Mouse (Mus musculus) limb, embryonic 11.5 days (tissue): ENCODE data around the gene Olfr560. TPM values are rescaled to one million over a fixed set of nuclear protein-coding genes. Genes with fewer than 3 reads are reported as not detected.

Experiments used
- ATAC-seq: fragments of 200-750 bp; cut with Nextera tagmentation; 2 replicates; pipeline ENCODE4 v1.8.0; 2017; ENCODE audit warnings: low read depth; ENCODE audit not compliant: insufficient number of reproducible peaks, low FRiP score, low TSS enrichment
- DNase-seq: peaks from one replicate; pipeline ENCODE4 v3.0.0-alpha.2; 2015; ENCODE audit warnings: low spot score
- H3K27ac ChIP-seq: fragments of 300-500 bp; sonication (generic); replicated peaks from 2 replicates; pipeline ENCODE4 v1.5.1; 2014; ENCODE audit warnings: low read depth, mild to moderate bottlenecking, low read length
- H3K27me3 ChIP-seq: fragments of 300-500 bp; sonication (generic); 2 replicates; pipeline ENCODE4 v1.6.1; 2014; ENCODE audit warnings: mild to moderate bottlenecking, low read length, mixed read lengths; ENCODE audit not compliant: control insufficient read depth, insufficient read depth
- H3K36me3 ChIP-seq: fragments of 300-500 bp; sonication (generic); 2 replicates; pipeline ENCODE4 v1.6.1; 2014; ENCODE audit warnings: mild to moderate bottlenecking, low read length, moderate library complexity, mixed read lengths; ENCODE audit not compliant: control insufficient read depth, insufficient read depth
- H3K4me1 ChIP-seq: fragments of 300-500 bp; sonication (generic); 2 replicates; pipeline ENCODE4 v1.6.1; 2014; ENCODE audit warnings: low read length, mixed read lengths; ENCODE audit not compliant: control insufficient read depth, insufficient read depth
- H3K4me2 ChIP-seq: fragments of 300-500 bp; sonication (generic); 2 replicates; pipeline ENCODE4 v1.6.1; 2014; ENCODE audit warnings: low read depth, mild to moderate bottlenecking, moderate library complexity; ENCODE audit not compliant: severe bottlenecking
- H3K4me3 ChIP-seq: fragments of 300-500 bp; sonication (generic); 2 replicates; pipeline ENCODE4 v1.5.1; 2014; ENCODE audit warnings: low read depth, low read length
- H3K9ac ChIP-seq: fragments of 300-500 bp; sonication (generic); 2 replicates; pipeline ENCODE4 v1.6.1; 2014; ENCODE audit warnings: mild to moderate bottlenecking, low read length
- H3K9me3 ChIP-seq: fragments of 300-500 bp; sonication (generic); 2 replicates; pipeline ENCODE4 v1.6.1; 2016; ENCODE audit warnings: low read length; ENCODE audit not compliant: control insufficient read depth
- WGBS: fragments of 180-500 bp; shearing (Covaris S2); extraction: QIAGEN DNeasy Blood & Tissue Kit; methylation state at CpG from one replicate; pipeline ENCODE4 v1.1.7; 2014; 5-methylcytosine and 5-hydroxymethylcytosine counted together
- polyA plus RNA-seq: library from polyadenylated mRNA; unstranded; fragments of >200 nt; fragmentation: Nextera tagmentation; extraction: Ambion mirVana; gene quantifications from 2 replicates; pipeline ENCODE4 v1.2.1, GENCODE M21; 2014

Olfr560 gene
- not detected in 2 replicates for polyA plus RNA-seq

DNA sequence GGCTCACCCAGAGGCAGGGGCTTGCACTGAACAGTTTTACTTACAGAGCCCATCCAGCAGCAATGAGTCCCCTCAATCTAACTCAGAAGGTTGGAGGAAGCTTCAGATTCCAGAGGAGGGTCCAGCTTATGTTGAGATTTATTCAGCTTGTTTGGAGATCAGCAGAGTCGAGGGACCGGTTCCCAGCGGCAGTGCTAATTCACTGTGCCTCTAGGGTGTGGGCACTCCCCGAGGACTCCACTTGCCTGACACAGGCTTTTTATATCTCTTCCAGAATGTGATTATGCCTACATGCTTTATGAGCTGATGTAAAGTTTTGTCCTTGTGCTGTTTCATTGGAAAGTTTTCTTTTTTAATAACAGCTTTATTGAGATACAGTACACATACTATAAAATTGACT, at the start of gene Olfr560, which contains the start of gene Olfr78:
Gene Olfr560 (minus strand): TSS at position 101 of the 400 bp plus-strand sequence.
Gene Olfr78 (minus strand): TSS at position 206 of the 400 bp plus-strand sequence.
- Histone ChIP-seq H3K4me1 (no peaks in the 10 kb centered on the region), H3K36me3 (no peaks in the 10 kb centered on the region), H3K9ac (no peak within 1 kb of the TSS), H3K4me2 (no peak within 1 kb of the TSS), H3K4me3 (no peak within 1 kb of the TSS), H3K27ac (no peak within 1 kb of the TSS), H3K27me3 (no peaks in the 10 kb centered on the region), H3K9me3 (no peaks in the 10 kb centered on the region)
- DNase-seq, result no peak
- WGBS, result 77% methylated on average over 4 of the region's 4 CpGs
- no peak for ATAC-seq

- no peak for ATAC-seq
- H3K4me2 ChIP-seq, result no peak within 1 kb of the TSS
Measured at GRCm38 (mm10) chr7:102803180-102803579, 44.0 kb upstream of the Olfr560 start, which contains the start of gene Olfr564. Olfr564 (plus strand) TSS chr7:102803480.

GRCm38 (mm10) chr7:102770921-102771320, 11.8 kb upstream of the Olfr560 start, which contains the start of gene Olfr561:
Olfr561 (plus strand) TSS chr7:102771221.
- Histone ChIP-seq H3K36me3 (no peaks in the 10 kb centered on the region), H3K4me2 (no peak within 1 kb of the TSS), H3K27me3 (no peaks in the 10 kb centered on the region), H3K9ac (no peak within 1 kb of the TSS), H3K4me3 (no peak within 1 kb of the TSS), H3K27ac (no peak within 1 kb of the TSS), H3K9me3 (no peaks in the 10 kb centered on the region), H3K4me1 (no peaks in the 10 kb centered on the region)
- whole genome bisulfite sequencing, result 80% methylated on average over 2 of the region's 2 CpGs
- DNase-seq, result no peak
- ATAC-seq, result no peak

More at GRCm38 (mm10) chr7:102803180-102803579, 44.0 kb upstream of the Olfr560 start, which contains the start of gene Olfr564:
- Histone ChIP-seq H3K4me1 (no peaks in the 10 kb centered on the region), H3K4me3 (no peak within 1 kb of the TSS), H3K36me3 (no peaks in the 10 kb centered on the region), H3K9ac (no peak within 1 kb of the TSS), H3K27me3 (no peaks in the 10 kb centered on the region), H3K9me3 (no peaks in the 10 kb centered on the region), H3K27ac (no peak within 1 kb of the TSS)
- DNase-seq, result no peak

- Histone ChIP-seq H3K36me3 (no peaks in the 10 kb centered on the region), H3K4me1 (no peaks in the 10 kb centered on the region), H3K4me2 (no peak overlapping the region), H3K27me3 (no peaks in the 10 kb centered on the region), H3K4me3 (no peak overlapping the region), H3K27ac (no peak overlapping the region), H3K9ac (no peak overlapping the region), H3K9me3 (no peaks in the 10 kb centered on the region)
- no peak for ATAC-seq
- WGBS, result 11% methylated on average over 1 of the region's 1 CpGs
- no peak for DNase-seq
Measured at GRCm38 (mm10) chr7:102752086-102752485, 7.1 kb downstream of the Olfr560 start.

DNA sequence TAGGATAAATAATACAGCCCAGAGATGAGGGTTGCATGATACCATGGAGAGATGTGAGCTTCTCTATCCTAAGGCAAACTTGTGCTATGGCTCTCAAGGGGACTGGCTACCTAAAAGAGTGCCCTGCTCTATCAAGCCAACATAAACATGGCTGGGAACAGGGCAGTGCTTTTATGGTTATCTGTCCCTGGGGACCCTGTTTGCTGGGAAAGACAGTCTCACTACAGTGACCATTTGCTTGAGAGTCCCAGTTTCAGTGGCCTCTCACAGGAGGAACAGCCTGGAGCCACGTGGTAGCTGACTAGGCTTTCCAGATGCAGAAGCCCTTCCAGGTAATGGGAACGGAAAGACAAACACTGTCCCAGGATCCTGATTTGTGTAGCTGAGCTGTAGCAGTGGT, 21.5 kb downstream of the Olfr560 start:
- Histone ChIP-seq H3K4me1 (no peaks in the 10 kb centered on the region), H3K9ac (no peak overlapping the region), H3K27ac (no peak overlapping the region), H3K9me3 (no peaks in the 10 kb centered on the region), H3K36me3 (no peaks in the 10 kb centered on the region), H3K4me2 (no peak overlapping the region), H3K4me3 (no peak overlapping the region), H3K27me3 (no peaks in the 10 kb centered on the region)
- ATAC-seq (no peak), DNase-seq (no peak)
- WGBS, result 52% methylated on average over 2 of the region's 2 CpGs

GRCm38 (mm10) chr7:102733793-102734192, 25.4 kb downstream of the Olfr560 start:
- Histone ChIP-seq H3K9ac (no peak overlapping the region), H3K9me3 (no peaks in the 10 kb centered on the region), H3K4me1 (no peaks in the 10 kb centered on the region), H3K4me2 (no peak overlapping the region), H3K4me3 (no peak overlapping the region), H3K27me3 (no peaks in the 10 kb centered on the region), H3K36me3 (no peaks in the 10 kb centered on the region), H3K27ac (no peak overlapping the region)
- 53% methylated on average over 1 of the region's 1 CpGs for WGBS
- ATAC-seq (no peak), DNase-seq (no peak)

- DNase-seq, result no peak
- Histone ChIP-seq H3K9me3 (no peaks in the 10 kb centered on the region), H3K36me3 (no peaks in the 10 kb centered on the region), H3K9ac (no peak within 1 kb of the TSS), H3K4me2 (no peak within 1 kb of the TSS), H3K4me1 (no peaks in the 10 kb centered on the region), H3K27me3 (no peaks in the 10 kb centered on the region), H3K4me3 (no peak within 1 kb of the TSS), H3K27ac (no peak within 1 kb of the TSS)
- no peak for ATAC-seq
Measured at GRCm38 (mm10) chr7:102727391-102727790, 31.8 kb downstream of the Olfr560 start, which contains the start of gene Olfr559. Olfr559 (minus strand) TSS chr7:102727491.

DNA sequence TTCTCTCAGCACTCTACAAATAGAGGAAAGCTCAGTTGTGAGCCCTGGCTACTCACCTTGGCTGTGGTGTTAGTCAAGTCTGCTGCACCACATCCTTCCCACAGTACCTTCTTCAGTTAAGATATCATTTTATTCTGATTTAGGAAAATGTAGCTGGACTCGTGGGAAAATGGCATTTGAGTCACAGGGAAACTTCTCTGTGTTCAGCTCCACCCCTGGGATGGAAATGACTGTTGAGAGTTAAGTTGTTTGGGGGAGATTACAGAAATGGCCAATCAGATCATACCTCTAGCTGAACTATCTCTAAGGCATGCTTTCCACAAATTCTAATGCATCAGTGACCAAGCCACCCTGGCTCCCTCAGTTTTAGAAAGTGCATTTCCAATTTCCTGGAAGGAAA, 40.2 kb downstream of the Olfr560 start, which contains the start of gene Olfr33:
Gene Olfr33 (minus strand): TSS at position 101 of the 400 bp plus-strand sequence.
- Histone ChIP-seq H3K4me3 (no peak within 1 kb of the TSS), H3K9ac (no peak within 1 kb of the TSS), H3K27ac (no peak within 1 kb of the TSS), H3K36me3 (no peaks in the 10 kb centered on the region), H3K9me3 (no peaks in the 10 kb centered on the region), H3K4me1 (no peaks in the 10 kb centered on the region), H3K27me3 (no peaks in the 10 kb centered on the region), H3K4me2 (no peak within 1 kb of the TSS)
- WGBS, result 49% methylated on average over 1 of the region's 1 CpGs
- no peak for DNase-seq
- ATAC-seq, result no peak

DNA sequence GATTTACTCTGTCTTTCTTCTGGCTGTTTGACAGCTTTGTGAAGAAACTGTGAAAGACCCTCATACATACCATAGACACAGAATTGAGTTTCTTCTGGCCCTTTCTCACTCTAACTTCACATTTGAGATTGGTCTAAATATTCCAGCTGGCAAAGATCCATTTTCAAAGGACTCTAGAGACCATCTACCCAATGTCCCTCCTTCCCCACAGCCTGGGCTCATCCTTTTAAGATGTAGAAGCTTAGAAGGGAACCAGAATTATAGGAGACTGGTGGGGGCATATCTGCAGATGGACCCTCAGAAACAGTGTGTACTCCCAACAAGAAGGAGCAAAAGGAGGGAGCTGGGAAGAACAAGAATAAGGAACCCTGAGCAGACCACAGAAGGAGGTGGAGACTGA, 57.3 kb downstream of the Olfr560 start, which contains the start of gene Olfr558:
Gene Olfr558 (plus strand): TSS at position 301 of the 400 bp plus-strand sequence.
- Histone ChIP-seq H3K27ac (no peak within 1 kb of the TSS), H3K27me3 (no peaks in the 10 kb centered on the region), H3K4me1 (no peaks in the 10 kb centered on the region), H3K4me2 (no peak within 1 kb of the TSS), H3K9ac (no peak within 1 kb of the TSS), H3K9me3 (no peaks in the 10 kb centered on the region), H3K4me3 (no peak within 1 kb of the TSS), H3K36me3 (no peaks in the 10 kb centered on the region)
- ATAC-seq, result no peak
- DNase-seq, result no peak
